Mouse (Mus musculus) E14TG2a.4 (cell line): ENCODE data around the gene Mcrip2.

Experiments
- H3K27me3 ChIP-seq: 2 replicates; pipeline ENCODE4 v1.6.1; 2014; ENCODE audit warnings: low read length, control low read depth; ENCODE audit not compliant: insufficient read depth
- H3K36me3 ChIP-seq: 2 replicates; pipeline ENCODE4 v1.6.1; 2014; ENCODE audit warnings: low read length, control low read depth; ENCODE audit not compliant: insufficient read depth
- H3K4me1 ChIP-seq: replicated peaks from 2 replicates; pipeline ENCODE4 v1.6.1; 2014; ENCODE audit warnings: low read depth, low read length, control low read depth
- H3K4me3 ChIP-seq: replicated peaks from 2 replicates; pipeline ENCODE4 v1.5.1; 2014; ENCODE audit warnings: mild to moderate bottlenecking, low read length
- H3K9me3 ChIP-seq: 2 replicates; pipeline ENCODE4 v1.6.1; 2014; ENCODE audit warnings: low read length, control low read depth
- CTCF ChIP-seq: conservative IDR thresholded peaks from 2 replicates; pipeline ENCODE4 v1.5.1; 2014; ENCODE audit warnings: low read length
- NANOG ChIP-seq: IDR thresholded peaks from 2 replicates; pipeline ENCODE4 v1.6.1; 2014; ENCODE audit warnings: borderline replicate concordance, low read length, mixed read lengths
- POU5F1 ChIP-seq: IDR thresholded peaks from 2 replicates; pipeline ENCODE4 v1.6.1; 2014; ENCODE audit warnings: low read length, borderline replicate concordance

Mcrip2 gene

DNA sequence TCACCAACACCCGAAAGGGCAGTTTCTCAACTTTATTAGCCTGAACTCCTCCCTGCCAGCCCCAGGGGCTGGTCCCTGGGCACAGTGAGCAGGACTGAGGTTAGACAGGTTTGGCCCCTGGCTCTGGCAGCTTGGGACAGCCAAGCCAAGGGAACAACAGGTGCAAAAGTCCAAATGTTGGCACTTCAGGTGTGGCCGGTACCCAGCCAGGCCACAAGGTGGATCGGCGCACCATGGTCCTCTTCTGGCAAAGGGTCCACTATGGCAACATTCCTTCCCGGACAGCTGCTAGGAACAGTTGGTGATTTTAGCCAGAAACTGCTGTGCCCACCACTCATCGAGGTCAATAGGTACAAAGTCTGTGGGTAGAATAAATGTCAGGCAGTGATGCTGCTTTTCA lies 4.9 kb downstream of the Mcrip2 start:
- peaks cover 51% of the 10 kb centered on the region for H3K4me1 ChIP-seq
- H3K4me3 ChIP-seq: no peak overlapping the region
- TF ChIP-seq CTCF (no peak), POU5F1 (no peak), NANOG (no peak)
- no peaks in the 10 kb centered on the region; the same call in 1 of the 2 replicates for H3K27me3 ChIP-seq
- H3K36me3 ChIP-seq: peaks cover 25% of the 10 kb centered on the region
- H3K9me3 ChIP-seq: no peaks in the 10 kb centered on the region

DNA sequence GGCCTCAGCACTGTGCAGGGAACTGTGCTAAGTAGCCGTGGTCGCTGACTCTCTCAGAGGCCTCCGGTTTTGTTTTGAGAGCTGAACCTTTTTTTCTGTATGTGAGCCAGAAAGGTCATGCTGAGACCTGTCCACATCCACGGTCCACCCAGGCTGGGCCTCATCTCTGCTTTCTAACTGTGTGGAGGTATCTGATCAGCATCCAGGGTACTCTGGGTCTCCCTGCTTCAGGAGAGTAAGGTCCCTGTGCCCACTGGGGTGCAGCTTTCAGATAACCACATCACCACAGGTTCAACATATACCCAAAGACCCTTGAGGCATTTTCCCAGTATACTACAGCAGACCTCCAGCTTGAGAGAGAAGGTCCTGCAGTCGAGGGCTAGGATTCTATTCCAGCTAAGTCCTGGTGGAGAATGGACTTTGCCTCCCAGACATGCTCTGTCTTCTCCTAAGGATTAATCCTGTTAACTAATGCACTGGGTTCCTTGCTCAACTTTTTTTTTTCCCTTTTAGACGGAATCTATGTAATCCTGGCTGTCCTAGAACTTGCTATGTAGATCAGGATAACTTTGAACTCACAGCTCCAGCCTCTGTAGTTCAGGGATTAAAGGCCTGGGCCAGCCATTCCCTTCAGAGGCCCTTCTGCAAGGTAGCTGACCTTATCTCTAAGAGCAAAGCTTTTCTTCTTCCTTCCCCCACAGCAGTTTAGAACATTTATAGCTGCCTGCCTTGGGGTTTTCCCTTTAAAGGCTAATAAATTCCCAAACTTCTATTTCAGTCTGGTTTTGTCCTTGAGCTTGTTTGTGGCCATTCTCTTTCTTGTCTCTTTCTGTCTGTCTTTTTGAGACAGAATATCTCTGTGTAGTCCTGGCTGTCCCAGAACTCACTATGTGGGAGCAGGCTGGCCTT lies 6.6 kb downstream of the Mcrip2 start:
- H3K9me3 ChIP-seq: no peaks in the 10 kb centered on the region
- H3K27me3 ChIP-seq: no peaks in the 10 kb centered on the region; the same call in 1 of the 2 replicates
- H3K4me1 ChIP-seq: peaks cover 42% of the 10 kb centered on the region
- peaks cover 31% of the 10 kb centered on the region for H3K36me3 ChIP-seq
- TF ChIP-seq NANOG: no peak
- H3K4me3 ChIP-seq: peak overlapping the region; percentile 88

DNA sequence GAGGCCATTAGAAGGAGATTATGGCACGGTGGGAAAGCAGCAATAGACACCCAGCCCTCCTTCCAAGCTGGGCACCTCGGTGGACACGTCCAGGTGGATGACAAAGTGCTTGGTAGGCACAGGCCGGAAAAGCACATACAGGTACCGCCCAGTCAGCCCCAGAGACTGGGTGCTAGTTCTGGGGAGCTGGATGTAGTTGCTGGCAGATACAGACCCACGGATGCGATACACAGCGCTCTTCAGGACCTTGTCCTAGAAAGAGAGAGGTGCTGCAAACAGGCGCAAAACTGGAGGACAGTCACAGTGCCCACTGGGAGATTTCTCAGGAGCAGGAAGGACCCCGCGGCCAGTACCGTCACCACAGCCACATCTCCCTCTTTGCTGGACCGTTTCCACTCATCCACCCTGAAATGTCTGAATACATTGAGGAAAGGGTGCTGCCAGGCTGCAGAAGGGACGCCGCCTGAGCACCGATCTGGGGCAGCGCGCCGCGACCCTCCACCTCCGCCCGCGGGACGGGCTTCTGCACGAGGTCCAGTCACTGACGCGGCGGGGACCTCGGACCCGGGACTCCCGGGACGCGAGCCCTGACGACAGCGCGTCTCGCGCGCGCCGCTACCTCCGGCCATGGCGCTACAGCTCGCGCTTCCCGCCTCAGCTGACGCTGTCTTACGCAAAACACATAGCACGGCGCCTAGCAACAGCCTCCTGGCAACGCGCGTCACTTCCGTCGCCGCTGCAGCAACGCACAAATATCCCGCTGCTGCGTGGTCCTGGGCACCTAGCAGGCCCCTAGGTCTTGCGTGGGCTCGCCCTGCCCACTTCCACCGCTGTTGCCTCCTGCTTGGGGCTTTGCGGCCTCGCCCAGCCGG lies 7.5 kb downstream of the Mcrip2 start, which contains the start of gene Wdr90:
Wdr90 (minus strand) TSS at position 670 of the 872 bp plus-strand sequence.
- H3K4me1 ChIP-seq: peaks cover 37% of the 10 kb centered on the region
- H3K4me3 ChIP-seq: peak within 1 kb of the TSS; percentile 88
- H3K9me3 ChIP-seq: no peaks in the 10 kb centered on the region
- H3K36me3 ChIP-seq: peaks cover 33% of the 10 kb centered on the region
- TF ChIP-seq CTCF (no peak), POU5F1 (no peak), NANOG (no peak)
- H3K27me3 ChIP-seq: no peaks in the 10 kb centered on the region; the same call in 1 of the 2 replicates

DNA sequence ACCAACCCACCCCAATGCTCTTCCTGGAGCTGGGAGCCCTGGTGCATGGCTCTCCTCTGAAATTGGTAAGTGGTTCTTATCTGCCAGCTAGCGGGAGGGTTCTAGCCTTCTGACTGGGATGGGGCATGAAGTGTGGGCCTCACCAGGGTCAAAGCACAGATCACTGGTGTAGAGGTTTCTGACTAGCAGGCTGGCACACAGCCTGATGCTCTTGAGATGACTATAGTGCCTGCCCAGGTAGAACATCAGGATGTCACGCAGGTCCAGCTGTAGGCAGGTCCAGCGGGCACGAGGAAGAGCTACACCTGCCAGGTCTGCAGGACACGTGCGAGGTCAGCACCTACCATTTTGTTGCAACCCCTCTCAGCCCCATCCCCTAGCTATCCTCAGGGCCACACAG lies 8.3 kb downstream of the Mcrip2 start:
- H3K27me3 ChIP-seq: no peaks in the 10 kb centered on the region; the same call in 1 of the 2 replicates
- H3K9me3 ChIP-seq: no peaks in the 10 kb centered on the region
- H3K4me1 ChIP-seq: peaks cover 37% of the 10 kb centered on the region
- TF ChIP-seq CTCF: no peak
- TF ChIP-seq POU5F1: no peak
- TF ChIP-seq NANOG: no peak
- 0 out of 2 replicates have a peak overlapping the region, but pooled peaks have one; percentile 88 for H3K4me3 ChIP-seq
- peaks cover 35% of the 10 kb centered on the region for H3K36me3 ChIP-seq

DNA sequence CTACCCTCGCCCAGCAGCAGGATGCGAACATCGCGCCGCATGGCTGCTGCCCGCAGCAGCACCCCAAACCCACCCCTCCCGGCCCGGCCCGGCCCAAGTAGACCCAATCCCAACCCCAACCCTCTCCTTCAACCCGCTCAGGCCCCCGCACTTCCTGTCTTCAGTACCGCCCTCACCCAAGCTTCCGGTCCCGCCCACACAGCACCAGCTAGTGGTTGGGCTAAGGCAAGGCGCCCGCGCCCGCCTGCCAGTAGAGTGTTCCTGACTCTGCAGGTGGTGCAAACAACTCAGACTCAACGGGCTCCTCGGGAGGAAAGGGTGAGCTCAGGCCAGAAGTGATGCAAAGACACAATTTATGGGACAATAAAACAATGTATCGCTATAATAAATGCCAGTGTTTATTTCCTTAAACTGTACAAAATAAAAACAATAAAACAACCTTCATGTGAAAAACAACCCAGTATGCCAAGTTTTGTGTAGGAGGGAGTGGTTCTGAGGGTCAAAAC lies 24.1 kb downstream of the Mcrip2 start, which contains the start of gene Rhot2:
Rhot2 (minus strand) TSS at position 456 of the 506 bp plus-strand sequence.
- H3K9me3 ChIP-seq: no peaks in the 10 kb centered on the region
- TF ChIP-seq POU5F1: no peak
- TF ChIP-seq CTCF: no peak; the same call in 1 of the 2 replicates
- TF ChIP-seq NANOG: no peak
- H3K4me3 ChIP-seq: peak within 1 kb of the TSS; percentile 90
- peaks cover 86% of the 10 kb centered on the region for H3K36me3 ChIP-seq
- H3K27me3 ChIP-seq: no peaks in the 10 kb centered on the region
- H3K4me1 ChIP-seq: peaks cover 35% of the 10 kb centered on the region

DNA sequence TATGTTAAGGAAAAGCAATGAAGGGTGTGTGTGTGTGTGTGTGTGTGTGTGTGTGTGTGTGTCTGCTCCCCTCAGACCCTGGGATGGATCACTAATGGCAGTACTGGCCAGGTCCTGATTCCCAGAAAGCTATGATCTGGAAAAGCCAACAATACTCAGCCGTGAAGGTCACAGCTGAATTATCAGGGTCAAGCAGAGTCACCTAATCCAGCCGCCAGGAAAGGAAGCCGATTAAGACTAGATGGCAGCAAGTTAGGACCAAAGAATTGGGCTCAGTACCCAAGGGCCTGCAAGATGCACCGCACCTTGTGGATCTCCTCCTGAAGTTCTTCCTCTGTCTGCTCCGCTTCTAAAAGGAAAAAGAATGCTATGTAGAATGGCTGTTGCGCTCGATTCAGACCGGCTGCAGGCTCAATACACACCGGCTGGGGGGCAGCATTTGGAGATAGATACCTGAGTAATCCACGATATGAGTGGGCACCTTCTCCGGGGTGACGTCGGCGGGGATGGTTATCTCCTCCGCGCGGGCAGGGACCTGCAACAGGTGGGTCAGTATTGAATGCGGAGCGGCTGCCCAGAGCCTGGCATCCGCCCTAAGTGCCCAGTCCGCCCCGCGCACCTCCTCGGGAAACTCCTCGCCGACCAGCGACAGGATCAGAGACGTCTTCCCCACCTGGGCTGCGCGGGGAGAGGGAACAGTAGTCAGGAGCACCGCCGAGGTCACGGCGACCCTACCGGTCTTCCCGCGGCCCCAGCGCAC lies 24.7 kb downstream of the Mcrip2 start:
- no peak for TF ChIP-seq POU5F1
- no peak for TF ChIP-seq CTCF
- TF ChIP-seq NANOG: no peak
- peaks cover 37% of the 10 kb centered on the region for H3K4me1 ChIP-seq
- H3K27me3 ChIP-seq: no peaks in the 10 kb centered on the region
- H3K9me3 ChIP-seq: no peaks in the 10 kb centered on the region
- peaks cover 86% of the 10 kb centered on the region for H3K36me3 ChIP-seq
- peak overlapping the region; percentile 90 for H3K4me3 ChIP-seq

GRCm38 (mm10) chr17:25843122-25843521 lies 25.4 kb downstream of the Mcrip2 start:
- peaks cover 37% of the 10 kb centered on the region for H3K4me1 ChIP-seq
- no peaks in the 10 kb centered on the region for H3K9me3 ChIP-seq
- H3K27me3 ChIP-seq: no peaks in the 10 kb centered on the region
- no peak overlapping the region; the same call in 1 of the 2 replicates for H3K4me3 ChIP-seq
- H3K36me3 ChIP-seq: peaks cover 86% of the 10 kb centered on the region
- TF ChIP-seq CTCF: no peak
- TF ChIP-seq NANOG: no peak
- no peak for TF ChIP-seq POU5F1
